Mouse (Mus musculus) forebrain, postnatal 0 days (tissue): ENCODE measurements around the gene Mcts2. TPM values are rescaled to one million over a fixed set of nuclear protein-coding genes. Genes with fewer than 3 reads are reported as not detected.

Source experiments
- ATAC-seq: fragments of 200-750 bp; cut with Nextera tagmentation; 2 replicates; pipeline ENCODE4 v1.8.0; 2017; ENCODE audit warnings: mild to moderate bottlenecking, moderate library complexity
- DNase-seq: peaks from one replicate; pipeline ENCODE4 v3.0.0-alpha.2; 2015
- H3K27ac ChIP-seq: fragments of 300-500 bp; sonication (generic); 2 replicates; pipeline ENCODE4 v1.5.1; 2014; ENCODE audit warnings: low read depth, mild to moderate bottlenecking, antibody characterized with exemption, low read length, moderate library complexity, mixed read lengths
- H3K27me3 ChIP-seq: fragments of 300-500 bp; sonication (generic); 2 replicates; pipeline ENCODE4 v1.6.1; 2014; ENCODE audit warnings: mild to moderate bottlenecking, low read length, mixed read lengths; ENCODE audit not compliant: insufficient read depth
- H3K36me3 ChIP-seq: fragments of 300-500 bp; sonication (generic); 2 replicates; pipeline ENCODE4 v1.6.1; 2014; ENCODE audit warnings: mild to moderate bottlenecking, moderate library complexity; ENCODE audit not compliant: insufficient read depth
- H3K4me1 ChIP-seq: fragments of 300-500 bp; sonication (generic); 2 replicates; pipeline ENCODE4 v1.6.1; 2014; ENCODE audit warnings: antibody characterized with exemption; ENCODE audit not compliant: insufficient read depth
- H3K4me2 ChIP-seq: fragments of 300-500 bp; sonication (generic); 2 replicates; pipeline ENCODE4 v1.6.1; 2014; ENCODE audit warnings: low read depth, mild to moderate bottlenecking, moderate library complexity
- H3K4me3 ChIP-seq: fragments of 300-500 bp; sonication (generic); 2 replicates; pipeline ENCODE4 v1.5.1; 2014; ENCODE audit warnings: low read depth, low read length, mixed read lengths
- H3K9ac ChIP-seq: fragments of 300-500 bp; sonication (generic); 2 replicates; pipeline ENCODE4 v1.6.1; 2014; ENCODE audit warnings: mild to moderate bottlenecking
- H3K9me3 ChIP-seq: fragments of 300-500 bp; sonication (generic); 2 replicates; pipeline ENCODE4 v1.6.1; 2016; ENCODE audit warnings: low read length
- CTCF ChIP-seq: sonication (generic); IDR thresholded peaks from 2 replicates; pipeline ENCODE4 v1.5.1; 2016; ENCODE audit warnings: antibody characterized with exemption, control low read depth, low read depth
- WGBS: fragments of 180-500 bp; shearing (Covaris S2); extraction: QIAGEN DNeasy Blood & Tissue Kit; methylation state at CpG from one replicate; pipeline ENCODE4 v1.1.7; 2014; 5-methylcytosine and 5-hydroxymethylcytosine counted together
- polyA plus RNA-seq: library from polyadenylated mRNA; unstranded; fragments of >200 nt; fragmentation: Nextera tagmentation; extraction: Ambion mirVana; gene quantifications from 2 replicates; pipeline ENCODE4 v1.2.1, GENCODE M21; 2015
- total RNA-seq: library from RNA; depleted of rRNA; stranded (reverse); fragments of >200 nt; gene quantifications from 2 replicates; pipeline ENCODE4 v1.2.3, GENCODE M21; 2014; rRNA removed

Gene Mcts2
- total and polyA plus RNA-seq, 2 experiments from 2014 or later, result 26.6 to 30.8 TPM

DNA sequence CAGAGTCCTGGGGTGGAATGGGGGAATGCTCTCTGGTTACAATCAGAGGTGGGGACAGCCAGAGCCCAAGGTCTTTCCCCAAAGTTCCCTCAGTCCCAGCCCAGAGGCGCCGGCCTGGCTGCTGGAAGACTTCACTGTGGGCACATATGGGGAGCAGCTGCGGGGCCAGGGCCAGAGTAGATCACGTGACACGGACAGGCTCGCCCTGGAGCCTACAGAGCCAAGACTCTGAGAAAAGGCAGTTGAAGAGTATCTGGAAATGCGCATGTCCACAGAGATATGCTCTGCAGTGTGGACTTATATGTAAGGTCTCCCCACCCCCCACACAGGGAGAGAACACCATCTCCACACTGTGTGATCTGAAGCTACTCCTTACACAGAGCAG lies 42.8 kb downstream of the Mcts2 start:
- 51% methylated on average over 7 of the region's 7 CpGs for WGBS
- H3K9me3 ChIP-seq, result no peaks in the 10 kb centered on the region
- H3K27me3 ChIP-seq, result no peaks in the 10 kb centered on the region
- no peaks in the 10 kb centered on the region for H3K4me1 ChIP-seq
- no peaks in the 10 kb centered on the region for H3K36me3 ChIP-seq
- peak; percentile 45 for ATAC-seq
- no peak overlapping the region for H3K27ac ChIP-seq
- DNase-seq, result no peak
- no peak overlapping the region for H3K4me3 ChIP-seq
- no peak overlapping the region for H3K4me2 ChIP-seq
- no peak overlapping the region for H3K9ac ChIP-seq
- TF ChIP-seq CTCF, result no peak

DNA sequence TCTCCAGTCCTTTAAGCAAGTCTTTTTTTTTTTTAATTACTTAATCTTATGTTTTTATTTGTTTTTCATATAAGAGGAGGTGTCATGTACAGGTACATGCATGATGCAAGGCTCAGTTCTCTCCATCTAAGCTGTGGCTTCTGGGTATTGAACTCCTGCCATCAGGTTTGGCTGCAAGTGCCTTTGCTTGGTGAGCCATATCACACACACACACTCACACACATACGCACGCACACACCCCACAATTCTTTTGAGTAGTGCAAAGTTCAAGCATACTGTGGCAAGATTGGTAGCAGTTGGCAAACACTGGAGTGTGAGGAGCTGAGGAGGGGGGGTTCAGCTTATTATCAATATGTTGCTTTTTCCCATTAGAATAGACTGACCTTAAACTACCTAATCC lies 46.4 kb downstream of the Mcts2 start:
- no peak overlapping the region for H3K9ac ChIP-seq
- no peak for TF ChIP-seq CTCF
- ATAC-seq, result no peak
- no peak for DNase-seq
- H3K9me3 ChIP-seq, result no peaks in the 10 kb centered on the region
- H3K27me3 ChIP-seq, result 0 out of 2 replicates have a peak, but pooled peaks cover 8% of the 10 kb centered on the region
- H3K4me1 ChIP-seq, result peaks cover 18% of the 10 kb centered on the region
- no peak overlapping the region for H3K4me3 ChIP-seq
- H3K4me2 ChIP-seq, result no peak overlapping the region
- H3K36me3 ChIP-seq, result no peaks in the 10 kb centered on the region
- 82% methylated on average over 2 of the region's 2 CpGs for WGBS
- no peak overlapping the region for H3K27ac ChIP-seq

DNA sequence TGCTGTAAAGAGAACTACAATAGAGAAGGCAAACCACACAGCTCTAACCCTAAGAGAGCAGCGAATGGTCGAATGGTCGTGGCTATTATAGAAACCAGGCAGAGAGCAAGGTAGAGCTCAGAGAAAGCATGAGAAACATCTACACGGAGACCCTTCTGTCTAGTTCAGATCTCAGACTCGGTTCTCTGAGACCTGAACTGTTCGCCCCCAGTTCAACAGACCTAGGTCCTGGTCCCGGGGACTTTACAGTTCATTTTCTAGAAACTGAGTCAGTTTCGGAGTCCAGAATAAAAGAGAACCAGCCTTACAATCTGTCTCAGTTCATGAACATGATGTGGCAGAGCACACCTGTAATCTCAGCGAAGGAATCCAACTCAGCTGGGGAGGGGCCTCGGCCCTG lies 47.7 kb downstream of the Mcts2 start:
- peak overlapping the region; percentile 40; the same call in 1 of the 2 replicates for H3K9ac ChIP-seq
- H3K27me3 ChIP-seq, result 0 out of 2 replicates have a peak, but pooled peaks cover 9% of the 10 kb centered on the region
- H3K9me3 ChIP-seq, result no peaks in the 10 kb centered on the region
- no peak for TF ChIP-seq CTCF
- ATAC-seq, result no peak
- H3K4me3 ChIP-seq, result peak overlapping the region; percentile 47
- H3K27ac ChIP-seq, result peak overlapping the region; percentile 42
- H3K36me3 ChIP-seq, result no peaks in the 10 kb centered on the region
- DNase-seq, result no peak
- WGBS, result 12% methylated on average over 10 of the region's 10 CpGs
- peaks cover 18% of the 10 kb centered on the region for H3K4me1 ChIP-seq
- H3K4me2 ChIP-seq, result peak overlapping the region; percentile 84

DNA sequence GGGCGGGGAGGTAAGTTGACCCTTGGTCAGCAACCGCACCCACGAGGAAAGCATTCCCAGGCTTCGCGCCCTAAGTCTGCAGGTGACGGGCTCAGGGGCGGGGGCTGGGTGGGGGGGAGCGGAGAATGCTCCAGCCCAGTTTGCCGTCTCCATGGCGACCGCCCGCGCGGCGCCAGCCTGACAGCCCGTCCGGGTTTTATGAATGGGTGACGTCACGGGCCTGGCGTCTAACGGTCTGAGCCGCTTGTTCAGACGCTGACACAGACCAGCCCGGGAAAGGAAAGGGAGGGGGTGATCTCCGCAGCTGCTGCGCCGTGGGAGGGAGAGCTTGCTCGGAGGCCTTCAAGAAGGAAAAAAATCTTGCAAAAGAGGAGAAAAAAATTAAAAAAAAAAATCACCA lies 48.1 kb downstream of the Mcts2 start:
- Histone ChIP-seq H3K36me3 (no peaks in the 10 kb centered on the region), H3K27me3 (0 out of 2 replicates have a peak, but pooled peaks cover 9% of the 10 kb centered on the region), H3K9me3 (no peaks in the 10 kb centered on the region), H3K4me1 (peaks cover 18% of the 10 kb centered on the region), H3K4me3 (peak overlapping the region; percentile 47), H3K9ac (peak overlapping the region; percentile 40; the same call in 1 of the 2 replicates), H3K4me2 (peak overlapping the region; percentile 84), H3K27ac (peak overlapping the region; percentile 74)
- WGBS, result under 1% methylated on average over 28 of the region's 28 CpGs
- TF ChIP-seq CTCF, result no peak
- ATAC-seq (peak; percentile 94), DNase-seq (peak; percentile 95)

DNA sequence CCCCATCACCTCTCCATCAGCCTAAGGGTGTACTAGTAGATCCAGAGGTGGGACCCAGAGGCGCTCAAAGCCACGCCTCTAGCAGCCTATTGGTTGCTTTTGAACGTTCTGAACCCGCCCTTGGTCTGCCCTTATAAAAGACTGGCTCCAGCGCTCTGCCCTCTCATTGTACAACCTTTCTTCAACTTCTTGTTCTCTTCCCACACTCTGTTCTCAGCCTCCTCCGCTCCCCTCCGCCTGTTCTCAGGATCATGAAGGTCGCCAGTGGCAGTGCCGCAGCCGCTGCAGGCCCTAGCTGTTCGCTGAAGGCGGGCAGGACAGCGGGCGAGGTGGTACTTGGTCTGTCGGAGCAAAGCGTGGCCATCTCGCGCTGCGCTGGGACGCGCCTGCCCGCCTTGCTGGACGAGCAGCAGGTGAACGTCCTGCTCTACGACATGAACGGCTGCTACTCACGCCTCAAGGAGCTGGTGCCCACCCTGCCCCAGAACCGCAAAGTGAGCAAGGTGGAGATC lies 49.3 kb downstream of the Mcts2 start, which contains the start of gene Id1:
Id1 (plus strand) TSS at position 162 of the 512 bp plus-strand sequence.
- under 1% methylated on average over 28 of the region's 28 CpGs for WGBS
- no peak for TF ChIP-seq CTCF
- Histone ChIP-seq H3K4me3 (peak within 1 kb of the TSS; percentile 47), H3K9ac (peak within 1 kb of the TSS; percentile 57), H3K4me1 (peaks cover 18% of the 10 kb centered on the region), H3K4me2 (peak within 1 kb of the TSS; percentile 84), H3K9me3 (no peaks in the 10 kb centered on the region), H3K36me3 (no peaks in the 10 kb centered on the region), H3K27ac (peak within 1 kb of the TSS; percentile 74), H3K27me3 (0 out of 2 replicates have a peak, but pooled peaks cover 9% of the 10 kb centered on the region)
- peak; percentile 74 for DNase-seq
- ATAC-seq, result peak; percentile 72

DNA sequence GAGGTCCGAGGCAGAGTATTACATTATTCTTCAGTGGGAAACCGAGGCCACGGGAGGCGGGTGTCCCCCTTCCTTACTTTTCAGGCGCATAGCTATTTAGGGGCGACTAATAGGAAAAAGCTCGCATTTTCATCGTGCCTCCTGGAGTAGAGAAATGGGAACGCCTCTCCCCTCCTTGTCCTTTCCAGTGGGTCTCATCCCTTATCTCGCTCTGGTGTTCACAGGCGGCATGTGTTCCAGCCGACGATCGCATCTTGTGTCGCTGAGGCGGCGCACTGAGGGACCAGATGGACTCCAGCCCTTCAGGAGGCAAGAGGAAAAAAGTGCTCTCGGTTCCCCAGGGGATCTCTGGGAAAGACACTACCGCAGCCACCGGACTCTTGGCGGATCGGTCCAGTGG lies 49.9 kb downstream of the Mcts2 start:
- H3K4me3 ChIP-seq, result peak overlapping the region; percentile 47
- peak overlapping the region; percentile 57 for H3K27ac ChIP-seq
- peak overlapping the region; percentile 84 for H3K4me2 ChIP-seq
- H3K9me3 ChIP-seq, result no peaks in the 10 kb centered on the region
- no peak for ATAC-seq
- TF ChIP-seq CTCF, result no peak
- WGBS, result under 1% methylated on average over 22 of the region's 22 CpGs
- no peaks in the 10 kb centered on the region for H3K36me3 ChIP-seq
- peaks cover 18% of the 10 kb centered on the region for H3K4me1 ChIP-seq
- H3K9ac ChIP-seq, result peak overlapping the region; percentile 57
- DNase-seq, result no peak
- H3K27me3 ChIP-seq, result 0 out of 2 replicates have a peak, but pooled peaks cover 9% of the 10 kb centered on the region

Other genes starting within 250 kb of the Mcts2 start
- gene Defb23, start 222.4 kb upstream of the Mcts2 start, total RNA-seq, result not detected in 2 replicates
- gene Defb23, start 222.4 kb upstream of the Mcts2 start, polyA plus RNA-seq, result not detected in 2 replicates
- not detected in 2 replicates for gene Defb20, start 210.0 kb upstream of the Mcts2 start, total RNA-seq
- not detected in 2 replicates for gene Defb20, start 210.0 kb upstream of the Mcts2 start, polyA plus RNA-seq
- not detected in 2 replicates for gene Defb22, start 196.9 kb upstream of the Mcts2 start, total RNA-seq
- not detected in 2 replicates for gene Defb22, start 196.9 kb upstream of the Mcts2 start, polyA plus RNA-seq
- not detected in 2 replicates for gene Defb26, start 175.3 kb upstream of the Mcts2 start, total RNA-seq
- not detected in 2 replicates for gene Defb26, start 175.3 kb upstream of the Mcts2 start, polyA plus RNA-seq
- gene Defb28, start 168.8 kb upstream of the Mcts2 start, total RNA-seq, result not detected in 2 replicates
- not detected in 2 replicates for gene Defb28, start 168.8 kb upstream of the Mcts2 start, polyA plus RNA-seq
- not detected in 2 replicates for gene Defb29, start 146.9 kb upstream of the Mcts2 start, total RNA-seq
- not detected in 2 replicates for gene Defb29, start 146.9 kb upstream of the Mcts2 start, polyA plus RNA-seq
- gene Gm17416, start 117.7 kb upstream of the Mcts2 start, total RNA-seq, result not detected in 2 replicates
- not detected in 2 replicates for gene Gm17416, start 117.7 kb upstream of the Mcts2 start, polyA plus RNA-seq
- gene Defb21, start 114.3 kb upstream of the Mcts2 start, total RNA-seq, result not detected in 2 replicates
- not detected in 2 replicates for gene Defb21, start 114.3 kb upstream of the Mcts2 start, polyA plus RNA-seq
- gene Defb19, start 106.7 kb upstream of the Mcts2 start, total RNA-seq, result not detected in 2 replicates
- not detected in 2 replicates for gene Defb19, start 106.7 kb upstream of the Mcts2 start, polyA plus RNA-seq
- gene Defb45, start 87.6 kb upstream of the Mcts2 start, total RNA-seq, result not detected in 2 replicates
- not detected in 2 replicates for gene Defb45, start 87.6 kb upstream of the Mcts2 start, polyA plus RNA-seq
- not detected in 2 replicates for gene Defb36, start 82.7 kb upstream of the Mcts2 start, total RNA-seq
- not detected in 2 replicates for gene Defb36, start 82.7 kb upstream of the Mcts2 start, polyA plus RNA-seq
- gene Defb25, start 64.0 kb upstream of the Mcts2 start, total RNA-seq, result not detected in 2 replicates
- not detected in 2 replicates for gene Defb25, start 64.0 kb upstream of the Mcts2 start, polyA plus RNA-seq
- 0.46 and 2.7 TPM in 2 replicates for gene Rem1, start 60.1 kb upstream of the Mcts2 start, total RNA-seq
- 0.44 and 0.53 TPM in 2 replicates for gene Rem1, start 60.1 kb upstream of the Mcts2 start, polyA plus RNA-seq
- 121 and 177 TPM in 2 replicates for gene H13, start 17.6 kb upstream of the Mcts2 start, total RNA-seq
- gene H13, start 17.6 kb upstream of the Mcts2 start, polyA plus RNA-seq, result 165 and 166 TPM in 2 replicates
- gene Id1, start 49.2 kb downstream of the Mcts2 start, total RNA-seq, result 58.8 and 70.5 TPM in 2 replicates
- 59.8 and 71.3 TPM in 2 replicates for gene Id1, start 49.2 kb downstream of the Mcts2 start, polyA plus RNA-seq
- 4.3 TPM in 2 replicates for gene Cox4i2, start 67.1 kb downstream of the Mcts2 start, total RNA-seq
- gene Cox4i2, start 67.1 kb downstream of the Mcts2 start, polyA plus RNA-seq, result 4.4 and 5.4 TPM in 2 replicates
- gene Bcl2l1, start 144.7 kb downstream of the Mcts2 start, total RNA-seq, result 152 and 157 TPM in 2 replicates
- gene Bcl2l1, start 144.7 kb downstream of the Mcts2 start, polyA plus RNA-seq, result 173 and 175 TPM in 2 replicates
- 10.5 and 22.5 TPM in 2 replicates for gene Tpx2, start 160.9 kb downstream of the Mcts2 start, total RNA-seq
- gene Tpx2, start 160.9 kb downstream of the Mcts2 start, polyA plus RNA-seq, result 11.0 and 11.2 TPM in 2 replicates
- 0.29 TPM in 1 of 2 replicates, not detected in the other for gene Mylk2, start 224.3 kb downstream of the Mcts2 start, total RNA-seq
- gene Mylk2, start 224.3 kb downstream of the Mcts2 start, polyA plus RNA-seq, result not detected in 2 replicates
- 2.4 and 2.6 TPM in 2 replicates for gene Foxs1, start 246.2 kb downstream of the Mcts2 start, total RNA-seq
- 3.1 TPM in 2 replicates for gene Foxs1, start 246.2 kb downstream of the Mcts2 start, polyA plus RNA-seq